Mouse (Mus musculus) midbrain, embryonic 13.5 days (tissue): ENCODE measurements at regions not wholly inside any gene's neighbourhood (a gene's known extent, or its start where the extent isn't known, plus 50 kb on each side); places are given as distances from the start of the nearest gene placed in this dataset.
A peak's percentile ranks its signal among the peaks of the same experiment; 100 is the strongest.

Experiments
- ATAC-seq: fragments of 200-750 bp; cut with Nextera tagmentation; 2 replicates; pipeline ENCODE4 v1.8.0; 2017; ENCODE audit warnings: mild to moderate bottlenecking, moderate TSS enrichment, moderate library complexity
- H3K27ac ChIP-seq: fragments of 300-500 bp; sonication (generic); 2 replicates; pipeline ENCODE4 v1.5.1; 2015; ENCODE audit warnings: inconsistent platforms, mild to moderate bottlenecking, moderate library complexity
- H3K27me3 ChIP-seq: fragments of 300-500 bp; sonication (generic); 2 replicates; pipeline ENCODE4 v1.6.1; 2015; ENCODE audit warnings: mild to moderate bottlenecking, inconsistent platforms
- H3K36me3 ChIP-seq: fragments of 300-500 bp; sonication (generic); 2 replicates; pipeline ENCODE4 v1.6.1; 2015; ENCODE audit warnings: mild to moderate bottlenecking, inconsistent platforms
- H3K4me1 ChIP-seq: fragments of 300-500 bp; sonication (generic); replicated peaks from 2 replicates; pipeline ENCODE4 v1.6.1; 2015; ENCODE audit warnings: inconsistent platforms
- H3K4me2 ChIP-seq: fragments of 300-500 bp; sonication (generic); replicated peaks from 2 replicates; pipeline ENCODE4 v1.6.1; 2015; ENCODE audit warnings: moderate library complexity, mild to moderate bottlenecking, inconsistent platforms
- H3K4me3 ChIP-seq: fragments of 300-500 bp; sonication (generic); replicated peaks from 2 replicates; pipeline ENCODE4 v1.5.1; 2015; ENCODE audit warnings: mild to moderate bottlenecking, inconsistent platforms
- H3K9ac ChIP-seq: fragments of 300-500 bp; sonication (generic); replicated peaks from 2 replicates; pipeline ENCODE4 v1.6.1; 2015; ENCODE audit warnings: mild to moderate bottlenecking, inconsistent platforms
- H3K9me3 ChIP-seq: fragments of 300-500 bp; sonication (generic); 2 replicates; pipeline ENCODE4 v1.6.1; 2016; ENCODE audit warnings: mild to moderate bottlenecking, inconsistent platforms
- WGBS: fragments of 180-500 bp; shearing (Covaris S2); methylation state at CpG from one replicate; pipeline ENCODE4 v1.1.7; 2015; 5-methylcytosine and 5-hydroxymethylcytosine counted together

- Histone ChIP-seq H3K36me3 (no peaks in the 10 kb centered on the region), H3K9ac (no peak overlapping the region), H3K27me3 (no peaks in the 10 kb centered on the region), H3K27ac (no peak overlapping the region), H3K9me3 (no peaks in the 10 kb centered on the region), H3K4me1 (no peaks in the 10 kb centered on the region), H3K4me3 (no peak overlapping the region), H3K4me2 (no peak overlapping the region)
- no peak for ATAC-seq
These were observed 424.2 kb downstream of the Cntn6 start for GRCm38 (mm10) chr6:104916787-104917186.

GRCm38 (mm10) chr6:104922577-104922976 lies 430.0 kb downstream of the Cntn6 start:
- 98% methylated on average over 1 of the region's 1 CpGs for WGBS
- H3K9me3 ChIP-seq: no peaks in the 10 kb centered on the region
- no peak overlapping the region for H3K9ac ChIP-seq
- no peak overlapping the region for H3K4me3 ChIP-seq
- no peak overlapping the region for H3K4me2 ChIP-seq
- H3K4me1 ChIP-seq: no peaks in the 10 kb centered on the region
- no peaks in the 10 kb centered on the region for H3K27me3 ChIP-seq
- no peak overlapping the region for H3K27ac ChIP-seq
- no peaks in the 10 kb centered on the region for H3K36me3 ChIP-seq
- no peak for ATAC-seq

DNA sequence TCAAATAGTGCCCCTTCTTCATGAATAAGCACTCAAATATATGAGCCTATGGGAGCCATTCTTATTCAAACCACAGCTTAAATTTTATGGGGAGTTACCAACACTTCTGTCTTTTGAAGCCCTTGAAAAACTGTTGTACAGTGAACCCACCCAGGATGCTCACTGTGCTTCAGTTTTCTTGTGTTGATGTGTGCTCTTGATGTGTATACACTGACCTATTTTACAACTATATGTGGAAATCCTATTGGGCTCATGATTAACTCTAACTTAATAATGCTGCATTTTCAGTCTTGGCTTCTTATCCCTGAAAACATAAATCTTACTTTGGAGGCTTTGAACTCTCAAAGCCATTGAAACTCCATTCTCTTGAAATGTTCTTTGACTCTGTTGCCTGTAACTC lies 433.5 kb downstream of the Cntn6 start:
- H3K36me3 ChIP-seq: no peaks in the 10 kb centered on the region
- no peak overlapping the region for H3K9ac ChIP-seq
- no peak overlapping the region for H3K27ac ChIP-seq
- no peak overlapping the region for H3K4me3 ChIP-seq
- H3K4me1 ChIP-seq: no peaks in the 10 kb centered on the region
- H3K4me2 ChIP-seq: no peak overlapping the region
- H3K9me3 ChIP-seq: no peaks in the 10 kb centered on the region
- ATAC-seq: no peak
- H3K27me3 ChIP-seq: no peaks in the 10 kb centered on the region

DNA sequence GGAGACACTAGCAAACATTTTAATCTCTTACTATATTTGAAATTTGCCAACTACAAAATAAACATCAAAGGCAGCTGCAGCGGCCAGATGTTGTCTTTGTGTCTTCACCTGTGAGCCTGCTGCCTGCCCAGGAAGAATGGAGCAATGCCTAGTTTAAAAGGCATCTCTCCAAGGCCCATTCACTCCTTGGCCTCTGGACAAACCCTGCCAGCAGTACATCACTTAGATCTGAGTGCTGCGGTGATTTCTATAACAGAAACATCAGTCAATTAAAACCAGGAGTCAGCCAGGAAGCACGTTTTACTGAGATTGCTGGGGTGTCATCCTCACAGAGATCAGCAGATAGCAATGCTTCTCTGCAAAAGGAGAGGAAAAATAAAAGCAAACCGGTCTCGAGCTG lies 437.7 kb downstream of the Cntn6 start:
- Histone ChIP-seq H3K9me3 (no peaks in the 10 kb centered on the region), H3K27ac (no peak overlapping the region), H3K4me1 (no peaks in the 10 kb centered on the region), H3K27me3 (no peaks in the 10 kb centered on the region), H3K4me3 (no peak overlapping the region), H3K9ac (no peak overlapping the region), H3K36me3 (no peaks in the 10 kb centered on the region), H3K4me2 (no peak overlapping the region)
- 72% methylated on average over 5 of the region's 5 CpGs for WGBS
- ATAC-seq: no peak

DNA sequence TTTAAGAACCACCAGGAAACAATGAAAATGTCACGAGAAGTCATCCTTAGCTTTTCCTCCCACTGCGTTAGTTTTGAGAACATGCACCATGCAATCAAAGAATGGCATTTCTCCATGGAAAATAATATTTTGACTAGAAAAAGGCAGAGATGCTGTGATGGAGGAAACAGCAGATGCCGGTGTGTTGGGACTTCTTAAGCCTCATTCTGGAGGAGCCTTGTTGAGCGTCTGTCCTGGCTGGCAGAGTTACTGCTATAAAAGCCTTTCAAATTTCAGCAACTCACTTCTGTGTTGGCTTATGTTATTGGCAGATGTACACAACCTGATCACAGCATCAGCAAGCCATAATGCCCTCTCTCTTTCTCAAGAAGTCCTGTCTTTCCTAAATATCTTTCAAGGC lies 439.6 kb downstream of the Cntn6 start:
- Histone ChIP-seq H3K9me3 (no peaks in the 10 kb centered on the region), H3K4me3 (no peak overlapping the region), H3K9ac (no peak overlapping the region), H3K4me2 (no peak overlapping the region), H3K4me1 (no peaks in the 10 kb centered on the region), H3K36me3 (no peaks in the 10 kb centered on the region), H3K27ac (no peak overlapping the region), H3K27me3 (no peaks in the 10 kb centered on the region)
- no peak for ATAC-seq
- 97% methylated on average over 4 of the region's 4 CpGs for WGBS

- Histone ChIP-seq H3K27ac (no peak overlapping the region), H3K36me3 (no peaks in the 10 kb centered on the region), H3K4me3 (no peak overlapping the region), H3K27me3 (no peaks in the 10 kb centered on the region), H3K4me1 (no peaks in the 10 kb centered on the region), H3K4me2 (no peak overlapping the region), H3K9me3 (no peaks in the 10 kb centered on the region), H3K9ac (no peak overlapping the region)
- ATAC-seq: no peak
- 100% methylated on average over 1 of the region's 1 CpGs for WGBS
These were observed 446.5 kb downstream of the Cntn6 start for GRCm38 (mm10) chr6:104939134-104939533.

- no peak for ATAC-seq
- H3K4me1 ChIP-seq: no peaks in the 10 kb centered on the region
- H3K9me3 ChIP-seq: no peaks in the 10 kb centered on the region
- H3K4me2 ChIP-seq: no peak overlapping the region
- no peak overlapping the region for H3K9ac ChIP-seq
- H3K27me3 ChIP-seq: no peaks in the 10 kb centered on the region
- H3K27ac ChIP-seq: no peak overlapping the region
- no peaks in the 10 kb centered on the region for H3K36me3 ChIP-seq
- H3K4me3 ChIP-seq: no peak overlapping the region
These were observed 481.9 kb downstream of the Cntn6 start for GRCm38 (mm10) chr6:104974517-104974916.

DNA sequence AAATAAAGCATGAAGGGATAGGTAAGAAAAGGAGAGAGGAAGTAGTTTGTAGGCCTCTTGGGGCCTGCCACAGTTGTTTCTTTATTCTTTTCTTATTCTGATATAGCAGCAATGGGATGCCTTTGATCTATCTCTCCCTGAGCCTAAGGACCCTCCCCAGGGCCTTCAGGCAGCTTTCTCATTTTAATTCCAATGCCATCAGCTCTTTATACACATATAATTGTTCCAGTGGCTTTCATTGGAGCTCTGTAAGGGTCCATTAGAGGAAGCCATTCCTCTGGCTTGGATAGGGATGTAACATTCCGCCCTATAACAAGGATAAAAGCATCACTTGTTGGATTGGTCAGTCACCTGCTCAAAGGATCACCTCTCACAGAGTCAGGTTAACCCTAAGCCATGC lies 491.6 kb downstream of the Cntn6 start:
- Histone ChIP-seq H3K27ac (no peak overlapping the region), H3K9ac (no peak overlapping the region), H3K4me3 (no peak overlapping the region), H3K4me2 (no peak overlapping the region), H3K36me3 (no peaks in the 10 kb centered on the region), H3K27me3 (no peaks in the 10 kb centered on the region), H3K9me3 (no peaks in the 10 kb centered on the region), H3K4me1 (peaks cover 11% of the 10 kb centered on the region)
- WGBS: 53% methylated on average over 1 of the region's 1 CpGs
- 0 out of 2 replicates have a peak, but pooled peaks have one; percentile 27 for ATAC-seq

DNA sequence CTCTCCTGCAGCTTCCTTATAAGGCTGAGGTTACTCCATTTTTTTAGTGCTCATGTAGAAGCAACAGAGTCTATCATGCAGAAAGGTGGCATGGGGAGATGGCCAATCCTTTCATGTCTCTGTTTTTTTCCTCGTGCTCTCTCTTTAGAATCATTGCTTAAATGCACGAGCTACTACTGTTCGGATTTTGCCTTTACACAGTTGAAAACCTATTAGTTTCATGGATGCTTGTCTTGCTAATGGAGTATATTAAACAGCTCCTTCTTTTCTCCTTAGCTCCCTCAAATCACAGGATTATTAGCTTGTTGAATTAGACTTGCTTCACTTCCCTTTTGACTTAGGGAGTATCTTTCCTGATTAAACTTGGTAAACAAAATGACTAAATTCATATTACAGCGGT lies 497.3 kb downstream of the Cntn6 start:
- Histone ChIP-seq H3K36me3 (no peaks in the 10 kb centered on the region), H3K27ac (no peak overlapping the region), H3K4me1 (peaks cover 2% of the 10 kb centered on the region), H3K4me2 (no peak overlapping the region), H3K27me3 (no peaks in the 10 kb centered on the region), H3K4me3 (no peak overlapping the region), H3K9me3 (no peaks in the 10 kb centered on the region), H3K9ac (no peak overlapping the region)
- ATAC-seq: no peak
- WGBS: 78% methylated on average over 4 of the region's 4 CpGs

DNA sequence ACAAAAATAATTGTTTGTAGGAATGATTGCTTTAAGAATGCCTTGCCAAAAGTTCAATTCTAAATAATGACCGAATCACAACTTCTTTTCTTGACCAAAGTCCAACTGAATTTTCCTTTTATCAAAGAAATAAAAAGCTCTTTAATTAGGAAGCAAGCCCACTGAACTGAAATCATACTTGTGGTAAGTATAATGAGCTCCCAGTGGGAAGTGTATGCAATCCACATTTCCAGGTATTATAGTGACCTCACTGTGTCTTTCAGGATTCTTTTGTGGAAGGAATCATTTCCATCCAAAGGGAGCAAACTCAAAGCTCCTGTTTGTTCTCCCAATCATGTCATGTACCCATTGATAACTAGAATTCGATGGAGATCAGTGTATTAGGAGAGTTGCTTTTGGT lies 497.8 kb downstream of the Cntn6 start:
- no peak overlapping the region for H3K4me2 ChIP-seq
- no peaks in the 10 kb centered on the region for H3K27me3 ChIP-seq
- no peak overlapping the region for H3K4me3 ChIP-seq
- no peak overlapping the region for H3K27ac ChIP-seq
- no peak overlapping the region for H3K9ac ChIP-seq
- no peaks in the 10 kb centered on the region for H3K36me3 ChIP-seq
- H3K9me3 ChIP-seq: no peaks in the 10 kb centered on the region
- H3K4me1 ChIP-seq: no peaks in the 10 kb centered on the region
- ATAC-seq: no peak
- WGBS: 78% methylated on average over 2 of the region's 2 CpGs

DNA sequence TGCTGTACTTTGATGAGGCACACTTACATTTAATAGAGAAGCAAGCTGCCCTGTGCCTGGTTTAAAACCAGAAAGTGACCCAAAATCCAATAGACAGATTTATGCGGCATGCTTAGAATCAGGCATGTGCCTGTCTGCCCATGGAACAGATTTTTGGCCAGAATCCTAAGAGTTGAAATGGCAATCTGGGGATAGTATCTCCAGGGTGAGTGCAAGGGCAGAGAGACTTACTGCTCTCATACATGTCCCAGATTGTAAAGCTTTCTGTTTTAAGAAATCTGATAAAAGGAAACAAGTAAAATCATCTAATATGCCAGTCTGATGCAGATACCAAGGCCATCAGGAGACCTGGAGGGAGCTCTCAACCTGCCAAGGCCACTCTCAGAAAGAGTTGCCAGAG lies 507.0 kb downstream of the Cntn6 start:
- no peaks in the 10 kb centered on the region for H3K36me3 ChIP-seq
- no peak overlapping the region for H3K27ac ChIP-seq
- 98% methylated on average over 1 of the region's 1 CpGs for WGBS
- no peak overlapping the region for H3K4me2 ChIP-seq
- no peaks in the 10 kb centered on the region for H3K27me3 ChIP-seq
- no peaks in the 10 kb centered on the region for H3K4me1 ChIP-seq
- H3K9me3 ChIP-seq: no peaks in the 10 kb centered on the region
- ATAC-seq: no peak
- H3K4me3 ChIP-seq: no peak overlapping the region
- H3K9ac ChIP-seq: no peak overlapping the region

DNA sequence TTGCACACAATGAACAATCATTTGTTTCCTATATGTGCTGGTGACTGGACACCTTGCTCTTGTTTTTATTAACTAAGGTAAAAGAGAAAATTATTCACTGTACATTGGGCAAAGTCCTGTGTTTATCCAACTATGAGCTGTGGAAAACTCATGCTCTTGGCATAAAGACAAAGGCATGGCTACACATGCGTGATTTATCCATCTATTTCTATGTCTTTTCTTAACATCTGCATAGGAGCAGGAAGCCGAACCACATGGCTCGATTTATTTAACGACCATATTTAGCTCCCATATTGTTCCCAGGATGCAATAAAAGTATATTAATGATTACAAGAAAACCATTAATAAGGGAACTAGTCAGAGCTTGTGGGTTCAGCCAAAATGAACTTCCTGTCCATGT lies 528.1 kb downstream of the Cntn6 start:
- WGBS: 90% methylated on average over 4 of the region's 4 CpGs
- Histone ChIP-seq H3K9ac (no peak overlapping the region), H3K36me3 (no peaks in the 10 kb centered on the region), H3K9me3 (no peaks in the 10 kb centered on the region), H3K4me3 (no peak overlapping the region), H3K4me1 (peaks cover 6% of the 10 kb centered on the region; the same call in 1 of the 2 replicates), H3K27ac (no peak overlapping the region), H3K4me2 (no peak overlapping the region), H3K27me3 (no peaks in the 10 kb centered on the region)
- ATAC-seq: no peak

DNA sequence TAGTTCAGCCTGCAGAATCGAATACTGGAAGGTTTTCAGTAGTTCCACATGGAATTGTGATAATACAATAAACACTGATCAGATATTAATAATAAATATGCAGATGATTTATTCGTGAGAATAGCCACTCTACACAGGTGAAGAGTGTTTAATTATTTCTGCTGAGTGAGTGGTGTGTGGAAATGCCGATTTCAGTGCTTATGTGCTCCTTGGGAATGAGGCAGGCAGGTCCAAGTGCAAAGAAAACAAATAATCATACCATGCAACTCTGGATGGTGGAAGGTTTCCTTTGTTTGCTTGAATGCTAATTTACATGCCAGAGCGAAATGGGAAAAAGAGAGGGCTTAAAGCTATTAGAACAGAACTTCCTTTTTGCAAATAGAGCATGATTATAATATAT lies 528.6 kb downstream of the Cntn6 start:
- H3K27me3 ChIP-seq: no peaks in the 10 kb centered on the region
- no peak overlapping the region for H3K9ac ChIP-seq
- no peak overlapping the region for H3K4me3 ChIP-seq
- no peaks in the 10 kb centered on the region for H3K9me3 ChIP-seq
- H3K4me2 ChIP-seq: no peak overlapping the region
- no peaks in the 10 kb centered on the region for H3K36me3 ChIP-seq
- peaks cover 6% of the 10 kb centered on the region; the same call in 1 of the 2 replicates for H3K4me1 ChIP-seq
- 54% methylated on average over 4 of the region's 4 CpGs for WGBS
- peak; percentile 77 for ATAC-seq
- no peak overlapping the region for H3K27ac ChIP-seq
